Mouse (Mus musculus): ENCODE data around the gene Hist1h3f.

GRCm38 (mm10) chr13:23518885-23519284, 25.0 kb upstream of the Hist1h3f start:
- TF ChIP-seq CTCF (IDR thresholded peaks at IDR 0.05) (no peak), POLR2A (IDR thresholded peaks at IDR 0.05; ENCODE audit: insufficient read depth, low read depth, low read length) (no peak)
